10 mouse cellular contexts compared by ENCODE assay signal in genomic region chr11:50252166-50252565, GRCm38 (mm10). TPM values are rescaled to one million over a fixed set of nuclear protein-coding genes. Genes with fewer than 3 reads are reported as not detected.
DNase-seq lines count a peak whose midpoint lies in the region; ATAC-seq lines count a peak whose summit lies in the region.
"Had no signal": no experiment of that assay in that cellular context is flagged by ENCODE, and none has a peak within 500 bp of the region (broad histone marks: within the 10 kb centered on the region; RNA-seq: fewer than 3 reads in every experiment).

No protein-coding gene starts in this region.

- 27% methylated on average over 3 of the region's 3 CpGs for WGBS in embryonic facial prominence, embryonic 13.5 days
- 33% methylated on average over 3 of the region's 3 CpGs for WGBS in limb, embryonic 13.5 days
- 83% methylated on average over 3 of the region's 3 CpGs for WGBS in forebrain, embryonic 16.5 days

- H3K9ac ChIP-seq in embryonic facial prominence, embryonic 13.5 days, result peak overlapping the region; percentile 36; the same call in 1 of the 2 replicates
- no peak overlapping the region for H3K9ac ChIP-seq in limb, embryonic 13.5 days
- H3K9ac ChIP-seq in forebrain, embryonic 16.5 days (replicated peaks; ENCODE audit: low read depth, low read length), result no peak overlapping the region
- H3K9ac ChIP-seq: hindbrain, embryonic 15.5 days had no signal

- peak; percentile 47 to 50 for DNase-seq in adrenal gland, postnatal 36 days
- DNase-seq in adrenal gland, postnatal 14 days, result no peak
- peak; percentile 47 for DNase-seq in lung, postnatal 10 days
- DNase-seq in lung, adult 18-20 months, result no peak

- H3K4me3 ChIP-seq in embryonic facial prominence, embryonic 13.5 days, result no peak overlapping the region
- H3K4me3 ChIP-seq in limb, embryonic 13.5 days, result no peak overlapping the region
- no peak overlapping the region for H3K4me3 ChIP-seq in forebrain, embryonic 16.5 days (replicated peaks; ENCODE audit: low read length)
- H3K4me3 ChIP-seq: erythroblast, embryonic 14.5 days; hindbrain, embryonic 15.5 days had no signal

- peaks cover 14% of the 10 kb centered on the region for H3K36me3 ChIP-seq in embryonic facial prominence, embryonic 13.5 days
- H3K36me3 ChIP-seq in limb, embryonic 13.5 days, result peaks cover 20% of the 10 kb centered on the region
- H3K36me3 ChIP-seq in forebrain, embryonic 16.5 days (ENCODE audit: control insufficient read depth, insufficient read depth), result peaks cover 3% of the 10 kb centered on the region; the same call in 1 of the 2 replicates

- H3K27ac ChIP-seq in embryonic facial prominence, embryonic 13.5 days, result peak overlapping the region; percentile 68
- H3K27ac ChIP-seq in limb, embryonic 13.5 days, result peak overlapping the region; percentile 7; the same call in 1 of the 2 replicates
- no peak overlapping the region for H3K27ac ChIP-seq in forebrain, embryonic 16.5 days (ENCODE audit: low read length)
- H3K27ac ChIP-seq: hindbrain, embryonic 15.5 days had no signal

- no peak overlapping the region for H3K4me2 ChIP-seq in embryonic facial prominence, embryonic 13.5 days
- no peak overlapping the region for H3K4me2 ChIP-seq in limb, embryonic 13.5 days (replicated peaks)
- no peak overlapping the region for H3K4me2 ChIP-seq in forebrain, embryonic 16.5 days (ENCODE audit: low read length)
- H3K4me2 ChIP-seq: hindbrain, embryonic 15.5 days had no signal

- ATAC-seq in embryonic facial prominence, embryonic 13.5 days (ENCODE audit: insufficient number of reproducible peaks, insufficient read depth, low FRiP score, low TSS enrichment, low read depth), result no peak
- no peak for ATAC-seq in limb, embryonic 13.5 days (ENCODE audit: low FRiP score, low read depth)
- ATAC-seq in forebrain, embryonic 16.5 days, result no peak
- ATAC-seq in megakaryocyte-erythroid progenitor cell, adult 5-6 weeks (replicated peaks; ENCODE audit: low FRiP score, low TSS enrichment, poor library complexity, severe bottlenecking), result no peak

- peaks cover 16% of the 10 kb centered on the region for H3K4me1 ChIP-seq in embryonic facial prominence, embryonic 13.5 days
- H3K4me1 ChIP-seq in limb, embryonic 13.5 days, result peaks cover 16% of the 10 kb centered on the region
- H3K4me1 ChIP-seq in forebrain, embryonic 16.5 days (replicated peaks; ENCODE audit: control insufficient read depth, insufficient read depth, low read length), result peaks cover 5% of the 10 kb centered on the region; the same call in 1 of the 2 replicates
- H3K4me1 ChIP-seq: hindbrain, embryonic 15.5 days had no signal

- no peaks in the 10 kb centered on the region for H3K27me3 ChIP-seq in embryonic facial prominence, embryonic 13.5 days
- H3K27me3 ChIP-seq in limb, embryonic 13.5 days, result no peaks in the 10 kb centered on the region
- no peaks in the 10 kb centered on the region for H3K27me3 ChIP-seq in forebrain, embryonic 16.5 days (replicated peaks; ENCODE audit: control insufficient read depth, insufficient read depth, low read length)
- H3K27me3 ChIP-seq: hindbrain, embryonic 15.5 days had no signal

- no peaks in the 10 kb centered on the region for H3K9me3 ChIP-seq in embryonic facial prominence, embryonic 13.5 days
- no peaks in the 10 kb centered on the region for H3K9me3 ChIP-seq in limb, embryonic 13.5 days
- H3K9me3 ChIP-seq in forebrain, embryonic 16.5 days (ENCODE audit: control insufficient read depth, low read length), result no peaks in the 10 kb centered on the region
- H3K9me3 ChIP-seq: hindbrain, embryonic 15.5 days had no signal

RNA-seq across cellular contexts. Expression of gene Ltc4s, which starts 13.8 kb away (rescaled TPM):
- 10 to 100 TPM; 10.5 to 23.5 TPM for total RNA-seq in adrenal gland, postnatal 36 days (2021)
- total RNA-seq in adrenal gland, postnatal 14 days (2021), result 10.4 and 11.3 TPM in 2 replicates
- 1.7 and 1.8 TPM in 2 replicates for polyA plus RNA-seq in embryonic facial prominence, embryonic 13.5 days (2015; fragmentation: Nextera tagmentation; extraction: Ambion mirVana)
- 0.79 and 1.3 TPM in 2 replicates for polyA plus RNA-seq in limb, embryonic 13.5 days (2015; fragmentation: Nextera tagmentation; extraction: Ambion mirVana)
- 1.6 TPM in 2 replicates for polyA plus RNA-seq in forebrain, embryonic 16.5 days (2015; fragmentation: Nextera tagmentation; extraction: Ambion mirVana)
- 3.1 and 3.4 TPM in 2 replicates for total RNA-seq in megakaryocyte-erythroid progenitor cell, adult 5-6 weeks (2014; fragmentation: Nextera tagmentation)
- total RNA-seq in megakaryocyte-erythroid progenitor cell, adult 5-6 weeks (2017), result 12.7 TPM in 1 of 2 replicates, not detected in the other
- polyA plus RNA-seq: erythroblast, embryonic 14.5 days had no signal

RNA-seq across cellular contexts. Expression of gene Maml1, which starts 39.9 kb away (rescaled TPM):
- 10 to 100 TPM; 24.7 to 26.0 TPM for total RNA-seq in adrenal gland, postnatal 36 days (2021)
- total RNA-seq in adrenal gland, postnatal 14 days (2021), result 24.0 and 25.1 TPM in 2 replicates
- 7.1 and 8.1 TPM in 2 replicates for polyA plus RNA-seq in embryonic facial prominence, embryonic 13.5 days (2015; fragmentation: Nextera tagmentation; extraction: Ambion mirVana)
- 7.5 and 8.1 TPM in 2 replicates for polyA plus RNA-seq in limb, embryonic 13.5 days (2015; fragmentation: Nextera tagmentation; extraction: Ambion mirVana)
- 3.9 and 4.3 TPM in 2 replicates for polyA plus RNA-seq in forebrain, embryonic 16.5 days (2015; fragmentation: Nextera tagmentation; extraction: Ambion mirVana)
- total RNA-seq in megakaryocyte-erythroid progenitor cell, adult 5-6 weeks (2014; fragmentation: Nextera tagmentation), result 9.6 and 9.7 TPM in 2 replicates
- 2.9 and 3.5 TPM in 2 replicates for total RNA-seq in megakaryocyte-erythroid progenitor cell, adult 5-6 weeks (2017)

RNA-seq across cellular contexts. Expression of gene Mgat4b, which starts 41.5 kb away (rescaled TPM):
- total RNA-seq in adrenal gland, postnatal 36 days (2021), result 100 to 1,000 TPM; 116 to 149 TPM
- total RNA-seq in adrenal gland, postnatal 14 days (2021), result 103 and 113 TPM in 2 replicates
- 15.8 and 21.5 TPM in 2 replicates for polyA plus RNA-seq in embryonic facial prominence, embryonic 13.5 days (2015; fragmentation: Nextera tagmentation; extraction: Ambion mirVana)
- polyA plus RNA-seq in limb, embryonic 13.5 days (2015; fragmentation: Nextera tagmentation; extraction: Ambion mirVana), result 17.1 and 20.5 TPM in 2 replicates
- polyA plus RNA-seq in forebrain, embryonic 16.5 days (2015; fragmentation: Nextera tagmentation; extraction: Ambion mirVana), result 30.6 and 33.5 TPM in 2 replicates
- 27.8 and 40.6 TPM in 2 replicates for total RNA-seq in megakaryocyte-erythroid progenitor cell, adult 5-6 weeks (2014; fragmentation: Nextera tagmentation)
- total RNA-seq in megakaryocyte-erythroid progenitor cell, adult 5-6 weeks (2017), result 11.1 and 14.5 TPM in 2 replicates

RNA-seq across cellular contexts. Expression of gene Sqstm1, which starts 41.5 kb away (rescaled TPM):
- 100 to 1,000 TPM; 862 to 881 TPM for total RNA-seq in adrenal gland, postnatal 36 days (2021)
- total RNA-seq in adrenal gland, postnatal 14 days (2021), result 356 and 366 TPM in 2 replicates
- 193 and 206 TPM in 2 replicates for polyA plus RNA-seq in embryonic facial prominence, embryonic 13.5 days (2015; fragmentation: Nextera tagmentation; extraction: Ambion mirVana)
- polyA plus RNA-seq in limb, embryonic 13.5 days (2015; fragmentation: Nextera tagmentation; extraction: Ambion mirVana), result 214 TPM in 2 replicates
- 305 and 322 TPM in 2 replicates for polyA plus RNA-seq in forebrain, embryonic 16.5 days (2015; fragmentation: Nextera tagmentation; extraction: Ambion mirVana)
- total RNA-seq in megakaryocyte-erythroid progenitor cell, adult 5-6 weeks (2014; fragmentation: Nextera tagmentation), result 69.3 and 129 TPM in 2 replicates
- 339 and 435 TPM in 2 replicates for total RNA-seq in megakaryocyte-erythroid progenitor cell, adult 5-6 weeks (2017)

Comparison
In these comparisons a context has a peak if more than half of its experiments do, and no peak if none do; other contexts are left out.
1. DNase-seq: peak in adrenal gland, postnatal 36 days (2 of 2) and lung, postnatal 10 days (single experiment); none in adrenal gland, postnatal 14 days (single experiment) and lung, adult 18-20 months (0 of 2).